Mouse (Mus musculus) spleen, adult 2 months (tissue): ENCODE results near the gene Lexm.

Experiments used
- CTCF ChIP-seq: fragments of 200-500 bp; IDR thresholded peaks from 2 replicates; pipeline ENCODE4 v1.5.1; 2011; ENCODE audit warnings: mild to moderate bottlenecking, inconsistent platforms; ENCODE audit not compliant: insufficient read depth, insufficient read length, insufficient replicate concordance; ENCODE audit errors: extremely low read depth
- POLR2A ChIP-seq: fragments of 200-500 bp; IDR thresholded peaks from 2 replicates; pipeline ENCODE4 v1.6.1; 2011; ENCODE audit warnings: low read depth, low read length, inconsistent platforms

DNA sequence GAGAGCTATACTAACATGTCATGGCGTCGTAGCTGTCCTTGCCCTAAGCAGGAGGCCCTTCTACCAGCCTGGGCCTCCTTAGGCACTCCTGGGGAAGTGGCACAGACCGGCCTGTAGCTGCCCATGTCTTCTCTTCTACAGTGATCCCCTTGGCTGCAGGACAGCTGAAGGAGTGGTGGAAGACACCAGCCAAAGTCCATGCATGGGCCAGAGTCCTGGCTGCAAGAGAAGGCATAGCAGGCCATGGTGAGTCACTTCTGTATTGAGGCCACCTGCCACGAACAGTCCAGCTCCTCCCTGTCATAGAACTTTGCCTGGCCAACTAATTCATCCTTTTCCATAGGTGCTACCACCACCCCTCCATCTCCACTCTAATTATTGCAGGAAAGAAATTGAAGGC lies 1.9 kb upstream of the Lexm start:
- TF ChIP-seq CTCF (no peak), POLR2A (no peak)
